Mouse (Mus musculus) kidney, postnatal 14 days (tissue): ENCODE measurements around the gene Sirt7.

ENCODE experiments used
- DNase-seq: peaks from one replicate; pipeline ENCODE4 v3.0.0; 2022; ENCODE audit warnings: mixed read lengths

The Sirt7 gene

GRCm38 (mm10) chr11:120581490-120582267, 43.4 kb downstream of the Sirt7 start, which contains the start of gene Arhgdia:
Gene Arhgdia (minus strand): TSS chr11:120581624.
- DNase-seq, result peak; percentile 94

DNA sequence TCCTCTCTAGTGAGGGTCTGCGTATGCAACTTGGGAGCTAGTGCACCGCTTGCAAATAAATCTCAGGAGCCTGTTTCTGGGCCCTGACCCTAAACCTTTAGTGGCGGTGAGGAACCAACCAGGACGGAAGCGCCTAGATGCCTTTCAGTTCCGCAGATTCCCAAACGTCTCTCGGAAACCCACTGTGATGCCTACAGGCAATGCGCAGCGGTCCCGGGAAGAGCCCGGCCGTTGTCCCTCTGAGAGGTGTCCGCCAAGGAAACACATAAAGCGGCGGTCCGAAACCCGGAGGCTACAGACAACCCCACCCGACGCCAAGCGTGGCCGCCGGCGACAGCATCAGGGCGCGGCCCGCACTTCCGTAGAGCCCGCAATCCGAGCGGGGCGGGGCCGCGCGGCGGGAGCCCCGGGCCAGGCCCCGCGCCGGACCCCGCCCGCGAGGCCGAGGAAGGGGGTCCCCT, 44.1 kb downstream of the Sirt7 start:
- peak; percentile 64 for DNase-seq

GRCm38 (mm10) chr11:120580190-120580589, 44.9 kb downstream of the Sirt7 start:
- DNase-seq, result peak; percentile 49

- peak; percentile 72 for DNase-seq
Measured at GRCm38 (mm10) chr11:120579316-120580107, 45.5 kb downstream of the Sirt7 start.

- DNase-seq, result peak; percentile 27
Measured at GRCm38 (mm10) chr11:120578694-120579243, 46.3 kb downstream of the Sirt7 start.

GRCm38 (mm10) chr11:120578024-120578693, 46.9 kb downstream of the Sirt7 start:
- DNase-seq, result peak; percentile 27

- DNase-seq, result peak; percentile 69
Measured at GRCm38 (mm10) chr11:120577211-120578023, 47.6 kb downstream of the Sirt7 start.

GRCm38 (mm10) chr11:120576365-120576981, 48.6 kb downstream of the Sirt7 start:
- peak; percentile 82 for DNase-seq

DNA sequence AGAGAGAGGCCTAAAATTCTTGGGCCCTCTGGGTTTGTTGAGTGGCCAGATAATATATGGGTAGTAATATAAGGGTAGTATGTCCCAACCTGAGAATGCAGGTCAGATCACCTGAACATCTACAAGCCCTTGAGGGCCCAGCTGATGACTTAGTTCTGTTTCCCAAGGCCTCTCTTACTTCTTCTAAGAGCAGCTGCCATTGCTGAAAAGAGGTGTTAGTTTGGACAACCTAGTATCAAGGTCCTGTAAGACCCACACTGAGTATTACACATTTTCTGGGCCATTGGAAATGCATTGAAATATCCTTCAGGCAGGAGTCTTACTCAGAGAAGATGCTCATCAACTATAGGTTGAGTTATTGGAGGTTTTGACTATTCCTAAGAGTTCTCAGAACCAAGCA, 49.1 kb downstream of the Sirt7 start:
- DNase-seq, result no peak

- no peak for DNase-seq
Measured at GRCm38 (mm10) chr11:120575046-120575445, 50.0 kb downstream of the Sirt7 start.

DNA sequence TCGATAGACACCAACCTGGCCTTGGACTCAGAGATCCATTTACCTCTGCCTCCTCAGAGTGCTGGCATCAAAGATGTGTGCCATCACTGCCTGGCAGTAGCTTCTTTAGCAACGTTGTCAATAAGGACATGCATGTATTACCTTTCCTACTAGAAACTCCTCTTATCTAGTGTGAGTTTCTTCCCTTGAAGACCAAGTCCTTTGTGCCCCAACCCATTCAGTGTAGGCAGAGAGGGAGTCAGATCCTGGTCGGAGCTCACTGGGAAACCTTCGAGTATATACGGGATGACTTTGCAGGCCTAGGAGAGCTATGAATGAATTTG, 50.8 kb downstream of the Sirt7 start:
- DNase-seq, result no peak

DNA sequence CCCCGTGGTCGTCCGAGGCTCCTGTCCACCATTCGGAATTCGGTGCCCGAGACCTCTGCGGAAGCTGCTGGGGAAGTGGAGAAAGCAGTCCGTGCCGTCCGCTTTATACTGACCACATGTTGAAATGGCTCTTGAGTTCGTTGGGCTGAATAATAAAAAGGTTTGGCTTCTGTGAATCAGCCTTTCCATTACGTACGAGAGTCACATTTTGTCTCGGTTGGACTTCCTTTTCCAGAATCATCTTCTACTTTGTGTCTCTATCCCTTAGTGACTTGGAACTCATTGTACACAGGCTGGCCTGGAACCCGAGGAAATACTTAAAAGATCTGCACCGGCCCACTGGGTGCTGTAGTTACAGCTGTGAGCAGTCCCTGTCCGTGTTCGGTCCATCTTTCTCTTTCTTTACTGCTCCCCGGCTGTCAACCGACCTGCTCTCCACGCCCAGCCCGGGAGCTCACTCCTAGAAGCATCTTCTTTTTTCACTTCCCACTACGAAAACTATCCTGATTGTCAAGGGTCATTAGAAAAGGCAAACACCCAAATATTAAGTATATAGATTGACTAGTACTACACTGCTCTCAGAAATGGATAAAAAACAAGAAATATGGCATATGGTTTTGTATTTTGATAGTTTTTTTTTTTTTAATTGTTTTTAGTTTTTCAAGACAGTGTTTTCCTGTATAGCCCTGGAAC, 51.3 kb downstream of the Sirt7 start:
- DNase-seq, result no peak

- peak; percentile 100 for DNase-seq
Measured at GRCm38 (mm10) chr11:120572752-120573584, 52.1 kb downstream of the Sirt7 start, which contains the start of gene P4hb. Gene P4hb (minus strand): TSS chr11:120573253.

DNA sequence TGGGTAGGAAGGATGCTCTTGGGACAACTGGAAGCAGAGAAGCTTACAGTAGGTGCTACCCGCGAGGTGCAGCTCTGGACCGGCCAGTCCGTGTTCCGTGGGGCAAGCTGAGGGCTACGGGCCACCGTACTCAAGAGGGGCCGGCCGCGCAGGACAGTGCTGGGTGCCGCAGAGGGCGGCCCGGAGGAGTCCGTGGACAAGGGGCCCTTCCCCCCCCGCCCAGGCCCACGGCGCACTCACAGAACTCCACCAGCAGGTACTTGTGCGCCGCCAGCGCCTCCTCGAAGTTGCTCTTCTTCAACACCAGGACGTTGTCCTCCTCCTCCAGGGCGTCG, 52.7 kb downstream of the Sirt7 start:
- no peak for DNase-seq

- DNase-seq, result no peak
Measured at GRCm38 (mm10) chr11:120571754-120572416, 53.2 kb downstream of the Sirt7 start.

- DNase-seq, result no peak
Measured at GRCm38 (mm10) chr11:120571122-120571521, 53.9 kb downstream of the Sirt7 start.
